Mouse (Mus musculus) liver, embryonic 14.5 days (tissue): ENCODE measurements at regions not wholly inside any gene's neighbourhood (a gene's known extent, or its start where the extent isn't known, plus 50 kb on each side); places are given as distances from the start of the nearest gene placed in this dataset.

Source experiments
- CTCF ChIP-seq: IDR thresholded peaks from 2 replicates; pipeline ENCODE4 v1.5.1; 2016; ENCODE audit warnings: antibody characterized with exemption, low read depth, control low read depth
- EP300 ChIP-seq: IDR thresholded peaks from 2 replicates; pipeline ENCODE4 v1.6.1; 2016; ENCODE audit warnings: antibody characterized with exemption, low read depth

DNA sequence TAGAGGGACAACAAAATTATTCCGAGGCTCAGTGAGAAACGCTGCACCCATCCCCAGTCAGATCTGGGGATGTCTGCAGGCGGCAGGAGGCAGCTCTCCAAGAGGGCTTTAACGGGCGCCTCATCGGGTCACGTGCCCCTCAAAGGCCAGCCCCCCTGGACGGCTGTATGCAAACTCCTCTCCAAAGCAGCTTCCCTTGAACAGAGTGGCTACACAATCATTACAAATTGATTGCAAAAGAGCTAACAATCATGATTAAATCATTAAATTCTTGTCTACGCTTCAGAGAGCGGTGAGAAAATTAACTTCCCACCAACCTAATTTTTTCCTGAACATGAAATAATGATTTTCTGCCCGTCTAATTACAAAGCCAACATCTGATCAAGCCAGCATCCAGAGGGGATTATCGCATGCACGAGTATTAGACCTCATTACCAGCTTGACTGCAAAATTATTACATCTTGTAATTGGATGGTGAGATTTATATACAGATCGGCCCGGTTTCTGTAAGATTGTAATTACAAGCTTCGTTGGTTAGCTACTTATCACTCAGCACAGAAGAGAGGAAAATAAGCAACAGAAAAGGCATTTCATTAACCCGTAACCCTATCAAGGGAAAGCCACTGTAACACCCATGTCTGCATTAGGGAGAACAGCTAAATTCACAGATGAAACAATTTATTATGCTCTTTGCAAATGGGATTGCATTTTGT is 128.6 kb upstream of the Irx6 start:
- TF ChIP-seq CTCF (no peak), EP300 (no peak)
